Mouse (Mus musculus): ENCODE measurements around the gene Borcs7.

- TF ChIP-seq E2F4 (IDR thresholded peaks at IDR 0.05; ENCODE audit: insufficient read depth) (no peak), POLR2A (IDR thresholded peaks at IDR 0.05; ENCODE audit: insufficient read length, low read depth) (no peak), MYOD1 (IDR thresholded peaks at IDR 0.05; ENCODE audit: control insufficient read depth in 1 of 3, insufficient read length in 2 of 3, low read depth in 2 of 3) (no peak), REST (IDR thresholded peaks at IDR 0.05; ENCODE audit: insufficient read depth, insufficient read length) (no peak), TCF3 (IDR thresholded peaks at IDR 0.05; ENCODE audit: insufficient read length, low read depth) (no peak), MAX (IDR thresholded peaks at IDR 0.05; ENCODE audit: low read depth) (no peak), USF1 (IDR thresholded peaks at IDR 0.05; ENCODE audit: low read depth) (no peak), CEBPB (IDR thresholded peaks at IDR 0.05; ENCODE audit: insufficient read depth, poor library complexity, severe bottlenecking) (no peak), POLR2AphosphoS2 (IDR thresholded peaks at IDR 0.05; ENCODE audit: insufficient read length, low read depth) (no peak), SRF (IDR thresholded peaks at IDR 0.05; ENCODE audit: control insufficient read depth, insufficient read length, low read depth) (no peak), TCF12 (IDR thresholded peaks at IDR 0.05; ENCODE audit: insufficient read depth, poor library complexity, severe bottlenecking) (no peak)
These were observed 24.2 kb upstream of the Borcs7 start for GRCm38 (mm10) chr19:46665474-46665873.

All from myocyte (in vitro differentiated cells).